Mouse (Mus musculus) midbrain, embryonic 15.5 days (tissue): ENCODE data around the gene Pcx. TPM values are rescaled to one million over a fixed set of nuclear protein-coding genes. Genes with fewer than 3 reads are reported as not detected.

Source experiments
- ATAC-seq: fragments of 200-750 bp; cut with Nextera tagmentation; replicated peaks from 2 replicates; pipeline ENCODE4 v1.8.0; 2017; ENCODE audit warnings: moderate TSS enrichment
- H3K27ac ChIP-seq: fragments of 300-500 bp; sonication (generic); 2 replicates; pipeline ENCODE4 v1.5.1; 2015; ENCODE audit warnings: mild to moderate bottlenecking, inconsistent platforms
- H3K27me3 ChIP-seq: fragments of 300-500 bp; sonication (generic); replicated peaks from 2 replicates; pipeline ENCODE4 v1.6.1; 2015; ENCODE audit warnings: inconsistent platforms
- H3K36me3 ChIP-seq: fragments of 300-500 bp; sonication (generic); replicated peaks from 2 replicates; pipeline ENCODE4 v1.6.1; 2015; ENCODE audit warnings: inconsistent platforms
- H3K4me1 ChIP-seq: fragments of 300-500 bp; sonication (generic); 2 replicates; pipeline ENCODE4 v1.6.1; 2015; ENCODE audit warnings: inconsistent platforms
- H3K4me2 ChIP-seq: fragments of 300-500 bp; sonication (generic); 2 replicates; pipeline ENCODE4 v1.6.1; 2015; ENCODE audit warnings: inconsistent platforms, mild to moderate bottlenecking, moderate library complexity
- H3K4me3 ChIP-seq: fragments of 300-500 bp; sonication (generic); 2 replicates; pipeline ENCODE4 v1.5.1; 2015; ENCODE audit warnings: mild to moderate bottlenecking, inconsistent platforms
- H3K9ac ChIP-seq: fragments of 300-500 bp; sonication (generic); 2 replicates; pipeline ENCODE4 v1.6.1; 2015; ENCODE audit warnings: mild to moderate bottlenecking, inconsistent platforms
- H3K9me3 ChIP-seq: fragments of 300-500 bp; sonication (generic); 2 replicates; pipeline ENCODE4 v1.6.1; 2016; ENCODE audit warnings: inconsistent platforms
- WGBS: fragments of 180-500 bp; shearing (Covaris S2); methylation state at CpG from one replicate; pipeline ENCODE4 v1.1.7; 2015; ENCODE audit warnings: mixed read lengths; 5-methylcytosine and 5-hydroxymethylcytosine counted together
- polyA plus RNA-seq: library from polyadenylated mRNA; unstranded; fragments of >200 nt; fragmentation: Nextera tagmentation; extraction: Ambion mirVana; gene quantifications from 2 replicates; pipeline ENCODE4 v1.2.1, GENCODE M21; 2015

The Pcx gene
- polyA plus RNA-seq, 1 experiment from 2014 or later, result 26.6 TPM

DNA sequence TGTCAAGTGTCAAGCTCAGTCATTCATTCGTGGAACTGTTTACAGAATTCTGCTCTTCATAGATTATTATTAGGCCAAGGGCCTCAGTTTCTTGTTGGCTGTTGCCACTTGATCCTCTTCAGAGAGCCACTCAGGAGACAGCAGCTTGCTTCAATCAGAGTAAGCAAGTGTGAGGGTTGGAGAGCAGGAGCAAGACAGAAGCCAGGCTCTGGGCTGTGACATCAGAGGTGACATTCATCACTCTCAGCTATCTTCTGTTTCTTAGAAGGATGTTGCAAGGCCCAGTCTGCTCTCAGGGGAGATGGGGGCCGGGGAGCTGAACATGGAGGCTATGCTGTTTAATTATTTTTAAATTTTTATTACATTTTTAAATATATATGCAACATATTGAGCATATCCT lies 7.6 kb upstream of the Pcx start:
- Histone ChIP-seq H3K4me1 (peaks cover 2% of the 10 kb centered on the region), H3K36me3 (no peaks in the 10 kb centered on the region), H3K27me3 (no peaks in the 10 kb centered on the region), H3K9me3 (no peaks in the 10 kb centered on the region), H3K4me2 (no peak overlapping the region), H3K9ac (no peak overlapping the region), H3K4me3 (no peak overlapping the region), H3K27ac (no peak overlapping the region)
- no peak for ATAC-seq
- WGBS, result 61% methylated on average over 2 of the region's 2 CpGs

DNA sequence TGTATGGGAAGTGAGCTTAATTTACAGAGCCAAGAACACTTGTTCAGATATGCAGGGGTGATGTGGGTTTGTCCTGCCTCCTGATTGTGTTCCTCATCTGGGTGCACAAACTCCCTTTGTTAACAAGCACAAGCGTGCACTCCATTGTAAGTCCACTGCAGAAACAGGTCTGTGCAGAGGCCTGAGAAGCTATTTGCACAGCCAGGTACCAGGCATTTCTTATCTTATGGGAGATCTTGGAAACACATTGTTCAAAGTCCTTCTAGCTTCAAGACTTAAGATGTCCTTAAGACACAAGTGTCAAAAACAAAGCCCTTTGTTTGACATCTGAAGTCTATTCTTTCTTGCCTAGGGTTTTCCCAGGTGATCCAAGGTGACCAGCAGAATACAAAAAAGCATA lies 5.4 kb upstream of the Pcx start:
- no peaks in the 10 kb centered on the region for H3K9me3 ChIP-seq
- H3K4me2 ChIP-seq, result no peak overlapping the region
- H3K36me3 ChIP-seq, result no peaks in the 10 kb centered on the region
- H3K27me3 ChIP-seq, result no peaks in the 10 kb centered on the region
- H3K4me1 ChIP-seq, result peaks cover 5% of the 10 kb centered on the region
- ATAC-seq, result no peak
- H3K4me3 ChIP-seq, result no peak overlapping the region
- H3K9ac ChIP-seq, result no peak overlapping the region
- 94% methylated on average over 1 of the region's 1 CpGs for WGBS
- H3K27ac ChIP-seq, result no peak overlapping the region

DNA sequence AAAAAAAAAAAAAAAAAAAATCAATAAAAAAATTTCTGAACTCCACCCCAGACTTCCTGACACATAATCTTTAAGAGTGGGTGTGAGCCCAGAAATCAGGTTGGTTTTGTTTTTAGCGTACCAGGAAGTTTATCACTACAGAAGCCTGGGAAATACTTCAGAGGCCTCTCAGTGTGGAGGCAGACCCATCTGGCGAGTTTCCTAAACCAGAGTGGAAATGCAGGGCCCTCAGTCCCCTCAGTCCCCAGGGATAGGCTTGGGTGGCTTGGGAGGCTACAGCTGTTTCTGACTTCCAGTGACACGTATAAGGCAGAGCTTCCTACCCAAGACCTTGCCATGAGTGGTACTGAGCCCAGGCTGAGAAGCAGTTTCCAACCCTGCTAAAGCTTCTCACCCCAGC lies 2.5 kb upstream of the Pcx start:
- H3K9me3 ChIP-seq, result no peaks in the 10 kb centered on the region
- no peak for ATAC-seq
- no peak overlapping the region for H3K9ac ChIP-seq
- H3K4me2 ChIP-seq, result no peak overlapping the region
- H3K27ac ChIP-seq, result no peak overlapping the region
- no peaks in the 10 kb centered on the region for H3K36me3 ChIP-seq
- WGBS, result 64% methylated on average over 3 of the region's 3 CpGs
- no peak overlapping the region for H3K4me3 ChIP-seq
- peaks cover 10% of the 10 kb centered on the region for H3K4me1 ChIP-seq
- H3K27me3 ChIP-seq, result no peaks in the 10 kb centered on the region

DNA sequence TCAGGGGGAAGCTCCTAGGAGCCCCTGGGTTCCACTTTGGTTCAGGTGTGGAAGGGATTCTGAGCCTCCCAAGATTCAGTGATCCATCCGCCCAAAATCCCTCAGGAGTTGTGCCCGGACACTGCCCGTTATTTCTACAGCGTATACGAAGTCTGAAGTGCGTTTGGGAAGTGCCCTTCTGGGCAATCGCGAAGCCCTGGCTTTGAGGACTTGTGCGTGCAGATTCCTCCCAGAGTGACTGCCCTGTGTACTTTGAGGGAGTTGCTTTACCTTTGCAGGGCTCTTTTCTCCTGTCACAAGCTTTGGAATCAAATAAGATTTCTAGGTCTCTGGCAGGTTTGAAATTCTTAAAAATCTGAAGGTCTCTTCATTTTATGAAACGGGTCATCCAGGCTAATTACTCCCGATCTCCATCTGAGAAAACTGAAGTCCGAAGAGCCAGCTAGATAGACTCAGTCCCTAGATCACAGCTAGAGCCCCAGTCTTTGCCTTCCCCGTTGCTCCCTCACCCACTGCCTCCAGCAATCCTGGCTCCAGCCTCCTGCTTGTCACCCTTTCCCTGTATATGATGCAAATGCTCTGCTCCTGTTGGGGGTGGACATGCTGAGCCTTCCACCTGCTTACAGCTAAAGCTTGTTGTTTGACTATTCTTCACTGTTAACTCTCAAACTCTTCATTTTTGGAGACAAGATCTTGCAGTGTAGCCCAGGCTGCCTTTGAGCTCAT lies 1.0 kb downstream of the Pcx start:
- Histone ChIP-seq H3K27ac (no peak overlapping the region), H3K4me2 (peak overlapping the region; percentile 72), H3K4me3 (peak overlapping the region; percentile 62), H3K4me1 (peaks cover 16% of the 10 kb centered on the region), H3K9me3 (no peaks in the 10 kb centered on the region), H3K36me3 (no peaks in the 10 kb centered on the region), H3K9ac (no peak overlapping the region), H3K27me3 (no peaks in the 10 kb centered on the region)
- ATAC-seq, result no peak
- 7% methylated on average over 13 of the region's 13 CpGs for WGBS

DNA sequence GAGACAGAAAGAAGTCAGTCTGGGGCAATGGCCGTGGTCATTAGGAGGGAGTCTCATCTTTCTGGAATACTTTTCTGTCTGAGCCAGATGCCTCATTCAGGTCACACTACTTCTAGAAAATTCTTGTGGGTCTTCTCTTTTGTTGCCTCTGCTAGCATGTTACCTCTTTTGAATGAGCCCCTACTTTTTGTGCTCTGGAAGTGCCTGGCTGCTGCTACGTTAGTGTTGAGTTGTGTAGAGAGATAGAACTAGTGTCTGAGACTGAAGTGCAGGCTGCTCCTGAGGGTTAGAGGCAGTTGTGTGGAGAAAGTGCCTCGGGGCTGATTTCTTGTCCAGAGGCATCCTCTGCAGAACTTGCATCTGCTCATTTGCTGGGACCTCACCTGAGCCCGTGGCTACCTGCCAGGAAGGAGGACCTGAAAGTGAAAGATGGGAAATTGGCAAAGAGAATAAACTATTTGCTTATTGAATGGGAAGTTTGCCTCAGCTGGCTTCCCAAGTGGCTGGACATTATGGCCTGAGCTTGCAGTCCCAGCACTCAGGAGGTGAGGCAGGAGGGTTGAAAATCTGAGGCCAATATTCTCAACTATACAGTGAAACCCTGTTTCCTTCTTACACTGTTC lies 3.1 kb downstream of the Pcx start:
- H3K4me1 ChIP-seq, result peaks cover 16% of the 10 kb centered on the region
- no peaks in the 10 kb centered on the region for H3K36me3 ChIP-seq
- 75% methylated on average over 4 of the region's 4 CpGs for WGBS
- ATAC-seq, result no peak
- no peak overlapping the region for H3K27ac ChIP-seq
- no peaks in the 10 kb centered on the region for H3K9me3 ChIP-seq
- H3K4me3 ChIP-seq, result no peak overlapping the region
- no peak overlapping the region for H3K9ac ChIP-seq
- no peak overlapping the region for H3K4me2 ChIP-seq
- H3K27me3 ChIP-seq, result no peaks in the 10 kb centered on the region

DNA sequence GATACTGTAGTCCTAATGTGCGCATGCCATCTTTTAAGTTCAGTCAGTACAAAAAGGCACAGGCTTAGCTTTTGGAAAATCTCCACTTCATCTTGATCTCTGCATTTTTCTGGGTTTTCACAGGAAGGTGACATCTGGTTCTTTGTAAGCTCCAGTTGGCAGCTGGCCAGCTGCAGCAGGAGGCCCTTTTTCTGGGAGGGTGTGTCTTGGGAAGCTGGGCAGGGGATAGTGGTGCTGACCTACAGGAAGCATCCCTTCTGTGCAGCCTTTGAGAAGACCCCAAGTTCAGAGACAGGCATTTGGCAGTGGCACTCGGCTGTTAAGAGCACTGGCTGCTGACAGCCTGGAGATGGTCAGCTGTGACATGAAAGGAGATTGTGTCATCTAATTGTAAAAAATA lies 5.5 kb downstream of the Pcx start:
- H3K9ac ChIP-seq, result no peak overlapping the region
- H3K4me3 ChIP-seq, result no peak overlapping the region
- peaks cover 11% of the 10 kb centered on the region; the same call in 1 of the 2 replicates for H3K4me1 ChIP-seq
- H3K36me3 ChIP-seq, result no peaks in the 10 kb centered on the region
- no peaks in the 10 kb centered on the region for H3K27me3 ChIP-seq
- ATAC-seq, result no peak
- 48% methylated on average over 2 of the region's 2 CpGs for WGBS
- H3K27ac ChIP-seq, result 0 out of 2 replicates have a peak overlapping the region, but pooled peaks have one; percentile 17
- H3K9me3 ChIP-seq, result no peaks in the 10 kb centered on the region
- H3K4me2 ChIP-seq, result no peak overlapping the region

DNA sequence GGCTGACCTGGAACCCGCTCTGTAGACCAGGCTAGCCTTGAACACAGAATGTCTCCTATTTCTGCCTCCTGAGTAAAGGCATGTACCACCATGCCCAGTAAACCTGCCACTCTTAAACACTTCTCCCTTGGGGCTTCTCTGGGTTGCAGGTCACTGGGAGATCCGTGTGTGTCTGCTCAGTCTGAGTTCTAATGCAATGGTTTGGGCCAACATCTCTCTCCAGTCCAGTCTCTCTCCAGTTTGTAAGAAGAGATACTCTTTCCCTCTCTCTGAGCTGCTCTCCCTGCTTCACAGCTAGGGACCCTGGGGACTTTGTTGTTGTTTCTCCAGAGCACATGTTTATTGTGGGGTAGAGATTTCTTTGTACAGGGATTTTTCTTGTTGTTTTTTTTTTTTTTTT lies 6.0 kb downstream of the Pcx start:
- WGBS, result 72% methylated on average over 2 of the region's 2 CpGs
- Histone ChIP-seq H3K9me3 (no peaks in the 10 kb centered on the region), H3K27ac (0 out of 2 replicates have a peak overlapping the region, but pooled peaks have one; percentile 17), H3K36me3 (no peaks in the 10 kb centered on the region), H3K4me2 (no peak overlapping the region), H3K27me3 (no peaks in the 10 kb centered on the region), H3K4me1 (0 out of 2 replicates have a peak, but pooled peaks cover 7% of the 10 kb centered on the region), H3K9ac (no peak overlapping the region), H3K4me3 (no peak overlapping the region)
- ATAC-seq, result no peak

DNA sequence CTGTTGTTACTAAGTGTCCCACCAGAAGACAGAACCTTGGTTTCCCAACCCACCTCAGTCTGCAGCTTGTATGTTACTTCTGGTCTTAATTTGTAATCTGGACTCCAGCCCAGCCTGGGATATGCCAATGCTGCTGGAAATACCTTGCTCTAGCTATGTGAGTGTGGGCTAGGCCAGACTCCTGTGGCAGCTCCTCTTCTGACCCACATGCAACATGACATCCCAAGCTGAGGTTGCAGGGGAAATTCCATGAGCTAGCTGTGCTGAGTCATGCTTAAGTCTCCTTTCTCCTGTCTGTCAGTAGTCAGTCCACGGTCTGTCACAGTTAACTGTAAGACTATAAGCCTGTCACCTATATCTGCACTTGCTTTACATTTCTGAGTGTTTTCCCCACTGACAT lies 7.2 kb downstream of the Pcx start:
- WGBS, result 81% methylated on average over 1 of the region's 1 CpGs
- 0 out of 2 replicates have a peak, but pooled peaks cover 7% of the 10 kb centered on the region for H3K4me1 ChIP-seq
- no peak for ATAC-seq

DNA sequence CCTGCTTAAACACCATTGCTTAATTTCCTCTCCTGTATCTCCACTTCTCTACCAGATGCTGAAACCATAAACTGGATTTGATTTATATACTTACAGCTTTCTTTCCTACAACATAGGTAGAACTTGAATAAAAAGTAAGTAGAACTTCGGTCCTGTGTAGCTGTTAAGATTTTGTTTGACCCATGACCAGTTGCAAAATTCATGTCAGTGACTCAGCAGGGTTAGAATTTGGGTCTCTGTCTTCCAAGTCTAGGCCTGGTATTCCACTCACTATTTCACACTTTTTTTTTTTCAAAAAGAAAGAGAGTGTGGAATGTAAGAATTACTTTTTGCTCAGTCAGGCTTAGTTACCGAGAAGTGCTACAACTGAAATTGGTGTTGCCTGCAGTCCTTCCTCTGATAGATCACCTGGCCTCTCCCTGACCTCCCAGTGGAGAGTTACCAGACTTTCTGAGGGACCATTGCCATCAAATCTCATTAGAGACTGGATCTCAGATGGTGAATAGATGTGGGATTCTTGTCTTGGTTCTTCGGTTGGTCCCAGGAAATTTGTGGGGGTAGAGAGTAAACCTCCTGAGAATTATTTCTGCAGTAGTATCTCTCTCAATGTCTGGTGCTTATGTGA lies 11.3 kb downstream of the Pcx start:
- Histone ChIP-seq H3K27ac (no peak overlapping the region), H3K9ac (no peak overlapping the region), H3K27me3 (no peaks in the 10 kb centered on the region), H3K4me3 (no peak overlapping the region), H3K4me1 (no peaks in the 10 kb centered on the region), H3K9me3 (no peaks in the 10 kb centered on the region), H3K36me3 (no peaks in the 10 kb centered on the region), H3K4me2 (no peak overlapping the region)
- 91% methylated on average over 3 of the region's 3 CpGs for WGBS
- no peak for ATAC-seq

More for the DNA sequence above, 7.2 kb downstream of the Pcx start:
- H3K27me3 ChIP-seq, result no peaks in the 10 kb centered on the region
- H3K36me3 ChIP-seq, result no peaks in the 10 kb centered on the region
- H3K4me3 ChIP-seq, result no peak overlapping the region
- H3K9me3 ChIP-seq, result no peaks in the 10 kb centered on the region
- no peak overlapping the region for H3K27ac ChIP-seq
- no peak overlapping the region for H3K4me2 ChIP-seq
- H3K9ac ChIP-seq, result no peak overlapping the region

DNA sequence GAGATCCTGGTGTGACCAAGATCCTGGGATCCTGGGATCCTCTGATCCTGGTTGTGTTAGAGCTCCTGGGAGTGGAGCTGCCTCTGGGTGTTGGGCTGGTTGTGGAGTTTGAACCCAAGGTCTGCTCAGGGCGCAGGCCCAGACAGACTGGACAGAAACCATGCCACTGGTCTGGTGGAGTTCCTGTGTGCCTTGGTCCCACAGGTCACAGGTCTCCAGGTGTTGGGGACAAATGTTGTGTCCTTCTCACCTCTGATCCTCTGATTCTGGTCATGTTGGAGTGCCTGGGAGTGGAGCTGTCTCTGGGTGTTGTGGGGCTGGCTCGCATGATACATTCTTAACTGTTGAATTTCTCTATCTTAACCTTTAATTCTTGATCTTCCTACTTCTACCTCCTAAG lies 24.4 kb downstream of the Pcx start:
- no peaks in the 10 kb centered on the region for H3K27me3 ChIP-seq
- H3K4me3 ChIP-seq, result no peak overlapping the region
- H3K9me3 ChIP-seq, result no peaks in the 10 kb centered on the region
- H3K9ac ChIP-seq, result no peak overlapping the region
- ATAC-seq, result no peak
- no peak overlapping the region for H3K4me2 ChIP-seq
- H3K36me3 ChIP-seq, result no peaks in the 10 kb centered on the region
- H3K4me1 ChIP-seq, result no peaks in the 10 kb centered on the region
- no peak overlapping the region for H3K27ac ChIP-seq
- WGBS, result 88% methylated on average over 2 of the region's 2 CpGs

DNA sequence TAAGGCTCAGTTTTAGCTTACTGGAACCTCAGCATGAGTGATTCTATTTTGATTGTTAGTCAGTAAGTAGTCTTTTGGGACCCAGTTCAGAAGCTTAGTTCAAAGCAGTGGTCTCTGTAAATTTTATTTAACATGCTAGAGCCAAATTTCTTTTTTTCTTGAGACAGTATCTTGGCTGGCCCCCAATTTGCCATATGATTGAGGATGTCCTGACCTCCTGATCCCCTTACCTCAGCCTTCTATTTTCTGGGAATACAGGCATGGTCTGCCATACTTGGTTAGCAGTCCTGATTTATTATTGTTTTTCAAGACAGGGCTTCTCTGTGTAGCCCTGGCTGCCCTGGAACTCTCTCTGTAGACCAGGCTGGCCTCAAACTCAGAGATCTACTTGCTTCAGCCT lies 25.6 kb downstream of the Pcx start:
- no peak overlapping the region for H3K4me3 ChIP-seq
- no peaks in the 10 kb centered on the region for H3K27me3 ChIP-seq
- no peak overlapping the region for H3K4me2 ChIP-seq
- no peak for ATAC-seq
- no peaks in the 10 kb centered on the region for H3K36me3 ChIP-seq
- no peaks in the 10 kb centered on the region for H3K4me1 ChIP-seq
- no peaks in the 10 kb centered on the region for H3K9me3 ChIP-seq
- H3K27ac ChIP-seq, result no peak overlapping the region
- H3K9ac ChIP-seq, result no peak overlapping the region

DNA sequence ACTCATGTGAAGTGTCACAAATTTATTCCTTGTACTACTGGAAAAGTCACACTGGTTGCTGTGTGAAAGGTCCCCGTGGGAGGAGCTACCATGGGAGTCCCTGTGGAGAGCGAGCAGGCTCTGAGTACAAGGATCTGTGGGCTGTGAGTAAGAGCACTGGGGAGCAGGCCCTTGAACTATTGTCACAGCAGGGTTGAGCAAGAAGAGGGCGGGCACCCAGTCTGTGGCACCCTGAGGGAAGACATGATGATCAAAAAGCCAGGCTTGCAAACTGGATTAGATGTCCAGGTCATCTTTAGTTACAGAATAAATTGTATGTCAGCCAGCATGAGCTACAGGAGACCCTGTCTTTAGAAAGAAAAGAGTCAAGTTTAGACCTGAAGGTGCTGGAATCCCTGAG lies 26.3 kb downstream of the Pcx start:
- H3K27me3 ChIP-seq, result no peaks in the 10 kb centered on the region
- no peak overlapping the region for H3K27ac ChIP-seq
- H3K4me3 ChIP-seq, result no peak overlapping the region
- no peak overlapping the region for H3K9ac ChIP-seq
- H3K36me3 ChIP-seq, result no peaks in the 10 kb centered on the region
- no peak overlapping the region for H3K4me2 ChIP-seq
- whole genome bisulfite sequencing, result 74% methylated on average over 3 of the region's 3 CpGs
- ATAC-seq, result no peak
- H3K4me1 ChIP-seq, result no peaks in the 10 kb centered on the region
- no peaks in the 10 kb centered on the region for H3K9me3 ChIP-seq

DNA sequence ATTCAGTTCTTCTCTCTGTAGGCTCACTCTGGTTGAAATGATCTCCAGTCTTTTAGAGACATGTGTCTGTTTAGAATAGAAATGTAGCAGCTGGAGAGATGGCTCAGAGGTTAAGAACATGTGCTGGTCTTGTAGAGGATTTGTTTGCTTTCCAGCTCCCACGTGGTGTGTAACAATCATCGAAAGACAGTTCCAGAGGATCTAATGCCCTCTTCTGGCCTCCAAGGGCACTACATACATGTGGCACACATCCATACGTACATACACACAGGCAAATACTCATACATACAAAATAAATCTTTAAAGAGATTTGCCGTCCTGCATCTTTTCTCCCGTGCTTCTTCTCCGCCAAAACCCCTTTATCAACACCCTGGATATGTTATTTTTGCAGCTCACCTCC lies 30.0 kb downstream of the Pcx start:
- H3K27ac ChIP-seq, result no peak overlapping the region
- H3K9ac ChIP-seq, result no peak overlapping the region
- WGBS, result 90% methylated on average over 6 of the region's 6 CpGs
- H3K4me2 ChIP-seq, result no peak overlapping the region
- no peaks in the 10 kb centered on the region for H3K4me1 ChIP-seq
- no peaks in the 10 kb centered on the region for H3K27me3 ChIP-seq
- no peak for ATAC-seq
- H3K4me3 ChIP-seq, result no peak overlapping the region
- no peaks in the 10 kb centered on the region for H3K36me3 ChIP-seq
- no peaks in the 10 kb centered on the region for H3K9me3 ChIP-seq
